Mouse (Mus musculus): Measurements from ENCODE around the gene Irf5. TPM values are rescaled to one million over a fixed set of nuclear protein-coding genes. Genes with fewer than 3 reads are reported as not detected.

The Irf5 gene
- polyA plus RNA-seq, 1 experiment = 136 TPM

GRCm38 (mm10) chr6:29509086-29509485, 17.3 kb upstream of the Irf5 start:
- peaks cover 13% of the 10 kb centered on the region for H3K4me1 ChIP-seq (ENCODE audit: control insufficient read depth, insufficient read depth, insufficient read length)
- H3K36me3 ChIP-seq (ENCODE audit: control insufficient read depth, insufficient read depth, low read length) = no peaks in the 10 kb centered on the region
- WGBS = 85% methylated on average over 2 of the region's 2 CpGs
- H3K27ac ChIP-seq (ENCODE audit: insufficient read depth, low read length) = no peak overlapping the region
- DNase-seq (ENCODE audit: low read depth in 1 of 2, low spot score in 2 of 2) = no peak
- H3K4me3 ChIP-seq (ENCODE audit: extremely low read depth, insufficient read depth, insufficient read length) = no peak overlapping the region
- TF ChIP-seq POLR2A (IDR thresholded peaks at IDR 0.05; ENCODE audit: low read depth, low read length) = no peak
- TF ChIP-seq CTCF (IDR thresholded peaks at IDR 0.05; ENCODE audit: extremely low read depth, insufficient read depth, insufficient read length, insufficient replicate concordance) = no peak
- H3K27me3 ChIP-seq (ENCODE audit: control insufficient read depth, insufficient read depth, low read length) = peaks cover 13% of the 10 kb centered on the region

DNA sequence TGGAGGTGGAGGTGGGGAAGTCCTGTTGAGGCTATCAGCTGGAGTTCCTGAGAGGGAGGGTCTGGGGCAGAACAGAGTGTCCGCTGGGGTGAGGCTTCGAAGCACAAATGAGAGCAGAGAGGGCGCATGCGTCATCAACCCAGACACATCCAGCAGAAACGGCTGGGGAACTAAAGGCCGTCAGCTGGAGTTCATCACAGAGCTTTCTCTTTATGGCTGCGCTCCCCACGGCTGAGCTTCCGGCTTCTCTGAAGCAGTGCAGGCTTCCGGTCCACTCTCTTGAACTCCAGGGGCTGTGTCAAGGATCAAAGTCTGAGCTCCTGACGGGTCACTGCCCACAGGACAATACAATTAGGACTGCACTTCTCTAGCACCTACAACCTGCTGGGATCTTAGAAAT, 13.1 kb upstream of the Irf5 start:
- Histone ChIP-seq H3K27ac (ENCODE audit: insufficient read depth, low read length) (peak overlapping the region; percentile 20; the same call in 1 of the 2 replicates), H3K4me1 (ENCODE audit: control insufficient read depth, insufficient read depth, insufficient read length) (peaks cover 7% of the 10 kb centered on the region; the same call in 1 of the 2 replicates), H3K27me3 (ENCODE audit: control insufficient read depth, insufficient read depth, low read length) (no peaks in the 10 kb centered on the region), H3K4me3 (ENCODE audit: extremely low read depth, insufficient read depth, insufficient read length) (peak overlapping the region; percentile 28; the same call in 1 of the 2 replicates), H3K36me3 (ENCODE audit: control insufficient read depth, insufficient read depth, low read length) (no peaks in the 10 kb centered on the region)
- no peak; the same call in 1 of the 2 replicates for TF ChIP-seq POLR2A (IDR thresholded peaks at IDR 0.05; ENCODE audit: low read depth, low read length)
- 2% methylated on average over 11 of the region's 11 CpGs for WGBS
- peak in 1 of 2 experiments; percentile 24 for DNase-seq (ENCODE audit: low read depth in 1 of 2, low spot score in 2 of 2)

- Histone ChIP-seq H3K36me3 (ENCODE audit: control insufficient read depth, insufficient read depth, low read length) (no peaks in the 10 kb centered on the region), H3K4me3 (ENCODE audit: extremely low read depth, insufficient read depth, insufficient read length) (no peak overlapping the region), H3K4me1 (ENCODE audit: control insufficient read depth, insufficient read depth, insufficient read length) (peaks cover 4% of the 10 kb centered on the region; the same call in 1 of the 2 replicates), H3K27me3 (ENCODE audit: control insufficient read depth, insufficient read depth, low read length) (no peaks in the 10 kb centered on the region), H3K27ac (ENCODE audit: insufficient read depth, low read length) (no peak overlapping the region)
- 2% methylated on average over 5 of the region's 5 CpGs for WGBS
- TF ChIP-seq POLR2A (IDR thresholded peaks at IDR 0.05; ENCODE audit: low read depth, low read length) (no peak), CTCF (IDR thresholded peaks at IDR 0.05; ENCODE audit: extremely low read depth, insufficient read depth, insufficient read length, insufficient replicate concordance) (peak; percentile 95)
- DNase-seq (ENCODE audit: low read depth in 1 of 2, low spot score in 2 of 2) = peak; percentile 56 to 85
Measured at GRCm38 (mm10) chr6:29517139-29517538, 9.3 kb upstream of the Irf5 start.

DNA sequence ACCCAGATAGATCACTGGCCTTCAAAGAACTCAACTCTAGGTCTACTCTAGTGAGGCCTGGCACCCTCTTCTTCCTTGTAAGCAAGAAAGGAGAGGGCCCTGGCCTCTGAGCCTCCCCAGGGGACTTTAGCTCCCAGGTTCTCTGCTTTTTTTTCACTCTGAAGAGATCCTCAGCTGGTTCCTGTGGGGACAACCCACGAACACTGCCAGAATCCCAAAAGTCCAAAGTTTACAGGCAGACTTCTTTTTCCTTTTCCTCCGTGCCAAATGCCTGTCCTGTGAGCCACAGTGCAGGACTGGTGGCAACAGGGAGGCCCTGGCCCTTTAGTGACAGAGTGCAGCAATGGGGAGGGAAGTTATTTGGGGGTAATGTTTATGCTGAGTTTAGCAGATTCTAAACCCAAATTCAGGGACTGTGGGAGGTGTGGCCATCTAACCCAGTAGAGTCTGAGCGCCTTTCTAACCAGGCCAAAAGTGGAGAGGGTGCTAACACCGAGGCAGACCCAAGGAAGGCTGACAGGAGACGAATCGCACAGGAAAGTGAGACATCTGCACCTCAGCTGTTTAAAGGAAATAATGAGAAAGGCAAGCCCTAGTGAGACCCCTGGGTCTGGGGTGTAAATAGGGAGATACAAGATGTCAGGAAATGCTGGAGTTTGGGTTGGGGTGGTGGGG, 3.7 kb upstream of the Irf5 start:
- 53% methylated on average over 6 of the region's 6 CpGs for WGBS
- Histone ChIP-seq H3K36me3 (ENCODE audit: control insufficient read depth, insufficient read depth, low read length) (no peaks in the 10 kb centered on the region), H3K4me1 (ENCODE audit: control insufficient read depth, insufficient read depth, insufficient read length) (peaks cover 11% of the 10 kb centered on the region; the same call in 1 of the 2 replicates), H3K27ac (ENCODE audit: insufficient read depth, low read length) (peak overlapping the region; percentile 79), H3K27me3 (ENCODE audit: control insufficient read depth, insufficient read depth, low read length) (no peaks in the 10 kb centered on the region; the same call in 1 of the 2 replicates), H3K4me3 (ENCODE audit: extremely low read depth, insufficient read depth, insufficient read length) (no peak overlapping the region)
- DNase-seq (ENCODE audit: low read depth in 1 of 2, low spot score in 2 of 2) = no peak
- no peak for TF ChIP-seq POLR2A (IDR thresholded peaks at IDR 0.05; ENCODE audit: low read depth, low read length)
- no peak for TF ChIP-seq CTCF (IDR thresholded peaks at IDR 0.05; ENCODE audit: extremely low read depth, insufficient read depth, insufficient read length, insufficient replicate concordance)

GRCm38 (mm10) chr6:29523301-29524033, 3.0 kb upstream of the Irf5 start:
- TF ChIP-seq POLR2A (IDR thresholded peaks at IDR 0.05; ENCODE audit: low read depth, low read length) = no peak
- no peak for TF ChIP-seq CTCF (IDR thresholded peaks at IDR 0.05; ENCODE audit: extremely low read depth, insufficient read depth, insufficient read length, insufficient replicate concordance)
- WGBS = 45% methylated on average over 12 of the region's 12 CpGs
- Histone ChIP-seq H3K4me1 (ENCODE audit: control insufficient read depth, insufficient read depth, insufficient read length) (peaks cover 11% of the 10 kb centered on the region; the same call in 1 of the 2 replicates), H3K27ac (ENCODE audit: insufficient read depth, low read length) (peak overlapping the region; percentile 79), H3K27me3 (ENCODE audit: control insufficient read depth, insufficient read depth, low read length) (no peaks in the 10 kb centered on the region; the same call in 1 of the 2 replicates), H3K36me3 (ENCODE audit: control insufficient read depth, insufficient read depth, low read length) (no peaks in the 10 kb centered on the region), H3K4me3 (ENCODE audit: extremely low read depth, insufficient read depth, insufficient read length) (no peak overlapping the region)
- DNase-seq (ENCODE audit: low read depth in 1 of 2, low spot score in 2 of 2) = peak in 1 of 2 experiments; percentile 55

DNA sequence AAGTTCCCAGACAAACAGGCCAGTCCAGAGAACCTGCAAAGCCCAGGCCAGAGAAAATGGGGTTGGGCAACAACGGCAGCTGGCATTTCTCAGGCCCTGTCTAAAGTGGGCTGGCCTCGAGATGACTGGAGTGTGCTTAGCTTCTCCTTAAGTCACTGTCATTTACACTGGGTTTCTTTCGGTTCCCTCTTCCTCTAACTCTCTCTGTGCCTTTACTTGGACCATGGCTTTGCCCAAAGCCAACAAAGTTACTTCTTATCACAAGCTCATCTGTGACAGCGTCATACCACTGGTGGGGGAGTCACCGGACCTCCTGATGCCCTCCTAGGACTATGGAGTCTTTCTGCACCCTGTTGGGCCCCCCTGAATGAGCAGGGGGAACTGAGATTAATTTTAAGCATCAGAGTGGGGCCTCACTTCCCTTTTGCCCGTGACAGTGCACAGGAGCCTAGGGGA, 2.4 kb upstream of the Irf5 start:
- DNase-seq (ENCODE audit: low read depth in 1 of 2, low spot score in 2 of 2) = peak; percentile 41 to 56
- Histone ChIP-seq H3K36me3 (ENCODE audit: control insufficient read depth, insufficient read depth, low read length) (no peaks in the 10 kb centered on the region), H3K4me3 (ENCODE audit: extremely low read depth, insufficient read depth, insufficient read length) (no peak overlapping the region), H3K27ac (ENCODE audit: insufficient read depth, low read length) (peak overlapping the region; percentile 79), H3K27me3 (ENCODE audit: control insufficient read depth, insufficient read depth, low read length) (no peaks in the 10 kb centered on the region; the same call in 1 of the 2 replicates), H3K4me1 (ENCODE audit: control insufficient read depth, insufficient read depth, insufficient read length) (peaks cover 11% of the 10 kb centered on the region; the same call in 1 of the 2 replicates)
- 13% methylated on average over 6 of the region's 6 CpGs for WGBS
- TF ChIP-seq POLR2A (IDR thresholded peaks at IDR 0.05; ENCODE audit: low read depth, low read length) (no peak), CTCF (IDR thresholded peaks at IDR 0.05; ENCODE audit: extremely low read depth, insufficient read depth, insufficient read length, insufficient replicate concordance) (no peak)

Measured in spleen, adult 2 months (tissue).